Mouse (Mus musculus): ENCODE results near the gene Cdc37. TPM values are rescaled to one million over a fixed set of nuclear protein-coding genes. Genes with fewer than 3 reads are reported as not detected.

Gene Cdc37
- polyA plus RNA-seq, 1 experiment from 2014 or later = 281 TPM

GRCm38 (mm10) chr9:21136401-21136800 is 13.4 kb downstream of the Cdc37 start:
- DNase-seq (ENCODE audit: low spot score) = peak; percentile 33

DNA sequence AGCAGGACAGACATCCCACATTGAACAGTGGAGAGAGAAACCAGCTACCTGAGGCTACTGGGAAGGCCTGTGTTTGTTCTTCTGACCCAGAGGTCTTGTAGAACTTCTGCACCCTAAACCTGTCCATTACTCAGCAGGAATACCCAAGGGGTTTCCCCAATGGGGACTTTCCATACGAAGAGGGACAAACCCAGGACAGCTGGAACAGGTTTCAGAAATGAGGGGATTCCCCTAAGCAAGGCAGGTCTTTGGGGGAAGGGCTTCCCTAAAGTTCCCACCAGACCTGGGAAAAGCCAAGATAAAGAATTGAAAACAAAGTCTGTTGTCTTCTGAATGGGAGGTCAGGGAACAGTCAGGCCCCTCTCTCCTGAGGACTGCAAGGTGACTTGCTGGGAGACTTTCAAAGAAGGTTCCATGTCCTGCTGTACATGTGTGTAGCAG is 13.8 kb downstream of the Cdc37 start:
- DNase-seq (ENCODE audit: low spot score) = no peak

GRCm38 (mm10) chr9:21135329-21135890 is 14.4 kb downstream of the Cdc37 start:
- no peak for DNase-seq (ENCODE audit: low spot score)

DNA sequence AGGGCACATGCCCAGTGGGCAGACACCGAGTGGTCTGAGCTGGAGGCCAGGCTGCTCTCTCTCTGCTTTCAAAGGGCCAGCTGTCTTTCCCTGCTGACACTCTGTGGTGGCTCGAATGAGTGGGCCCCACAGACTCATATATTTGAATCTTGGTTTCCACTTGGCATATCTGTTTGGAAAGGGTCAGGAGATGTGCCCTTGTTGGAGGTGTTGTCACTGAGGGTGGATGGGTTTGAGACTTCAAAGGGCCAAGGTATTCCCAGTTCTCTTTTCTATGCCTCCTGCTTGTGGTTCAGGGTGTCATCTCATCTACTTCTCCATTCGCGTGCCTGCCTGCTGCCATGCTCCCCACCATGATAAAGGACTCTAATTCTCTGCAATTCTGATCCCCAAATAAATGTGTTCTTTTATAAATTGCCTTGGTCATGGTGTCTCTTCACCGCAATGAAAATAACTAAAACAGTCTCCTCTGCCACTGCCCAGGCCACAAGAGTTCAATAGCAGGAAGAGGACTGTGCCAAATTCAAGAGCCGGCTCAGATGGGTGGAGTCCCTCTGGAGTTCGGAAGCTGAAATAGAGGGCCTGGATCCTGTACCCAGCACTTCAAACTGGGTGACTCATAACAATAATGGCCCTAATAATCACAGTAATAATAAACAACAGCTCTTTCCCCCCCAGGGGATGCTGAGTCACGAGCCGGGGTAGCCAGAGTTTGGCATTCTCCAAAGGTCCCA is 15.0 kb downstream of the Cdc37 start:
- DNase-seq (ENCODE audit: low spot score) = no peak

- DNase-seq (ENCODE audit: low spot score) = peak; percentile 75
Measured at GRCm38 (mm10) chr9:21133064-21133707, 16.6 kb downstream of the Cdc37 start.

DNA sequence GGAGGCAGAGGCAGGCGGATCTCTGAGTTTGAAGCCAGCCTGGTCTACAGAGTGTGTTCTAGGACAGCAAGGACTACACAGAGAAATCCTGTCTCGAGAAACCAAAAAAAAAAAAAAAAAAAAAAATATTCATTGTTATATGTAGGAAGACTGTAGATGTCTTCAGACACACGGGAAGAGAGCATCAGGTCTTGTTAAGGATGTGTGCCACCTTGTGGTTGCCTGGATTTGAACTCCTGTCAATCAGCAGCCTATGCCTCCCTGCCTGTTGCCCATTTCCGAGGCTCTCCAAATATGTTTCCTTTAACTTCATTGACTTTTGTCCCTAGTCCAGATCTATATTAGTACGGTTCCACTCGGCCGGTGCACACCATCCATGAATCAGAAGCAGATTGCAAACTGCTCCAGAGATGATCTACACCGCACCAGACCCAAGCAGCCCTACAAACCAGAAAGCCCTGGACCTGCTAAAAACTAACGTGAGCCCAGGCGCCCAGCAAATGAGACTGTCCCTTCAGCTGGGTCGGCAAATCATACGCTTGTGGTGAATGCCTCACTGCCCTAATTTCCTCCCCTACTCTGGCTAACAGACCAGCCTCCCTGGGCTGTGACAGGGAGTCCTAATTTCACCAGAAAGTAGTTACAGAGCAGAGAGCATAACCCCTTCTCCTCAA is 17.5 kb downstream of the Cdc37 start:
- peak; percentile 29 for DNase-seq (ENCODE audit: low spot score)

DNA sequence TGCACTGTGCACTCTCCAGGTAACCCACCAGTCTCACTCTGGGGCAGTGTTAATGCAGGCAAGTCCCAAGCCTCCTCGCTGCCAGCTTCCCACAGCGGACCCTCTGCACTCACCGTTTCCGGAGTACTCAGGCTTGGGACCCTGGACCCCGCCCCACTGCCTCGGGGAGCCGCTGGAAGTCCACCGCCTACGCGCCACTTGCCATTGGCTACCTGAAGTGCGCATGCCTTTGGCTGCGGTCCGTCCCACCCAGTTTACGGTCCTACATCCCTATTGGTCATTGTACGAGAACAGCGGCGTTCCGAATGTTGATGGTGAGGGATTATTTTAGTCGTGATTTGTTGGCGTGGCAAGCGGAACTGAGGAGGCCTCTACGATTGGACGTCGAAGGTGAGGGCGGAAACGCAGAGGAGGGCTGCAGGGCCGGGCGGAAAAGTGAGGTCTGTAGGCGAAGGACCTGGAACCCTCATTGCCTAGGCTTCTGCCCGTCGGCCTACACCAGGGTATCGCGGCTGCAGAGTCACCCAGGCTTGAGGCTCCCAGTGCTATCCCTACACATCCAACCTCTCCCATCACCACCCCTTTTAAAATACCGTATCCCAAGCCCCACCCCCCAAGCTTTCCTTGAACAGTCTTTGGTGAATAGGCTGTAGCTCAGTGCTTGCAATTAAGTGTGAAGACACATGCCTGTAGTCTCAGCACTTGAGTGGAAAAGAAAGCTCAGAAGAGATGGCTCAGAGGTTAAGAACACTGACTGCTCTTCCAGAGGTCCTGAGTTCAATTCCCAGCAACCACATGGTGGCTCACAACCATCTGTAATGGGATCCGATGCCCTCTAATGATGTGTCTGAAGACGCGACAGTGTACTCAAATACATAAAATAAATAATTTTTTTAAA is 18.5 kb downstream of the Cdc37 start, which contains the start of gene Tyk2:
Tyk2 (minus strand) TSS at position 185 of the 898 bp plus-strand sequence.
- peak; percentile 88 for DNase-seq (ENCODE audit: low spot score)

DNA sequence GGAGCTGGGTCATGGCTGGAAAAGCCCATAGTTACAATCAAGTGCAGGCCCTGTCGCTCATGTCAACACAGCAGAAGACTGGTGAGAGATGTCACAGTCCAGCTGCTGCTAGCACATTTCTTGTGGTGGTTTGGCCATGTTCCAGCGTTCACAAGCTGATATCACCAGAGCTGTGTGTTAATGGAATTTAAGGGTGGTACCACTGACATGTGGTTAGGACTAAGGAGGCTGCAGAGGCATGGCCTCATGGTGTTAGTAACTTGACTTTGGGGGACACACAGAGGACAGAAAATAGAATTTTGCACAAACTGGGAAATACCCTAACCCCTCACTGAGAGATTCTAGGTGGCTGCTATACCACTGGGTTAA is 23.5 kb downstream of the Cdc37 start:
- DNase-seq (ENCODE audit: low spot score) = no peak

DNA sequence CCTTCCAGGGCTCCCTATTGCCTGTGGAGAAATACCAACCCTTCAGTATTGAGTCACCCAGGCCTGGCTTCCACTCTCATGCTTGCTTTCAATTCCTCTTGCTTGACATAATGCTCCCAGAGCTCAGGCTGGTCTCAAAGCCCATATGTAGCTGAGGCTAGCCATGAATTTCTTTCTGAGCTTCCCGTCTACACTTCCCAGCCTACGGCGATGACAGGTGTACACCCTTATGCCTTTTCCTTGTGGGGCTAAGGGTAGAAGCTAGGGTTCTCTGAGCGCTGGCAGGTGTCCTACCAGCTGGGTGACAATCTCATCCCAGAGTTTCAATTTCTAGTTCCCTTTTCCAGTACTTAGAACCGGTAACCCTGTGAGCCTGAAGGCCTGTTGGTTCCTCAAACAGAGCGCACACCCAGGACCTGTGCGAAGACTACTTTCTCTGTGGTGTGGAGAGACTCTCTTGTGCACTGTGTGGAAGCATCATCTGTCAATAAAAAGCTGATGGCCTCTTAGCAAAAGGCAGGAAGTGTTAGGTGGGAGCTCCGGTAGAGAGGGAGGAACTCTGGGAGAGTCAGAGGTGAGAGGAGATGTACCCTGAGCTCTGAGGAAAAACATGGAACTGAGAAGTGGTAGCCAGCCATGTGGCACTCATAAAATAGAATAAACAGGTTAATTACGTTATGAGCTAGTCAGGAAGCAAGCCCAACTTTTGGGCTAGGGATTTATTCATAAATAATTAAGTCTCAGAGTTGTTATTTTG is 24.1 kb downstream of the Cdc37 start:
- no peak for DNase-seq (ENCODE audit: low spot score)

DNA sequence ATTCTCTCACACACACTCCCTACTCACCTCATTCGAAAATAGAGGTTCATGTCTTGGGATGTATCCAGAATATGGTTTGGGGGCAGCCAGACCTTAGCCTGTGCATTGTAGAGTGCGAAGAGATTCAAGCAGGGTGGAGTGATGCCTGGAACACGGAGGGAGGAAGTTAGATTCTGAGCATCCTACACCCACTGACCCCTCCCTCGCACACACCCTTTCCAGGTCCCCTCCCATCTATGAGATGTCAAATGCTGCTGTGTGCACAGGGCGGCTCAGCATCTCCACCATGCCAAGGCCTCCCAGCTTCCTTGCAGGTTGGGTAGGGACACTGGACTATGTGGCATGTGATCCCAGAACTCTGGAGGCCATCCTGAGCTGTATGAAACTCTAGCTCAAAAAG is 24.9 kb downstream of the Cdc37 start:
- no peak for DNase-seq (ENCODE audit: low spot score)

DNA sequence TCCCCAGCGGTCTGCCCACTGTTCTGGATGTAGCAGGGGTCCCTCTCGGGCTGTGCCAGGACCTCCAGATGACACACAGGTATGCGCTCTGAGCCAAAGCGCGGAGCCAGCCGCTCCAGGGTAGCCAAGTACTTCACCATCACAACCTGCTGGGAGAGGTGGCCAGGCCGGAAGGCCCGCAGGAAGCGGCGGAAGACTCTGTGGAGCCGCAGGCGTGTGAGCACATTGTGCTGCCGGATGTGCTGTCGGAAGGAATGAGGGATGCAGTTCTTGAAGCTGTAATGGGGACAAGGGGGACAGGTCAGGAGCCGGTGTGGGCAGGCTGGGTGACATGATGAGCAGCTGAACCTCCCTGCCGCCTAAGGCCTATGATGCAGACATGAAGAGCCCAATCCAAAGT is 28.3 kb downstream of the Cdc37 start:
- DNase-seq (ENCODE audit: low spot score) = no peak

DNA sequence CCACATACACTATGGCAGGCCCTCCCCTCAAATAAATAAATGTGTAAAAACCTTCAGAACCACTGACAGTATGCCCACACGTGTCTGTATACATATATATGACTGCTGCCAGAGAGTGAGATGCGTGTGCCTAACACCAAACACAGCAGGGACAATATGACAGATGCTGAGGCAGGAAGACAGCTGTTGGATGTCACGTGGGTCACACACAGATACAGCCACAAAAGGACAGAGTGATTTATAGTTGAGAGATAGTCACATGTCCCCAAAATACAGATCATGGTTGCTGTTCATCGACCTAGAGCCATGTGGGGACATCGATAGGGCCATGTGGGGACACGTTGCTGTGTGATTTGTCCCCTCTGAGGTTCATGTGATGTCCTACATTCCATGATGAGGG is 32.7 kb downstream of the Cdc37 start:
- no peak for DNase-seq (ENCODE audit: low spot score)

GRCm38 (mm10) chr9:21115105-21115504 is 34.7 kb downstream of the Cdc37 start:
- DNase-seq (ENCODE audit: low spot score) = no peak

DNA sequence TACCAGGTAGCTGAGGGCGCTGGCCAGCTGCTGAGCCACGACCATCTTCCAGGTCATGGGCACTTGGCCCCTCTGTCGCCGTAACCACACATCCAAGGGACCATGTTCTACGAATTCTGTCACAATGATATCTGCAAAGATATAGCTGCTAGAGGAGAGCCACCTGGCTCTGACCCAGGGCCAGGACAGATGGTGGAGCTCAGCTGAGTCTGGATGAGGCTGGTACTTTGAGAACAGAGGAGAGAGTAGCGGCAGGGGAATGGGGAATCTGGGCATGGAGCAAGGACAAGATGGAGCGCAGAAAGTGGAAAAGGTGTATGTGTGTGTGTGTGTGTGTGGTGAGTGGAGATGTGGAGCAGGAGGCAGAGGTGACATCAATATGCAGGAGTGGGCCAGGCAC is 35.6 kb downstream of the Cdc37 start:
- no peak for DNase-seq (ENCODE audit: low spot score)

GRCm38 (mm10) chr9:21113751-21114150 is 36.0 kb downstream of the Cdc37 start:
- no peak for DNase-seq (ENCODE audit: low spot score)

- no peak for DNase-seq (ENCODE audit: low spot score)
Measured at GRCm38 (mm10) chr9:21107607-21108237, 42.1 kb downstream of the Cdc37 start.

- no peak for DNase-seq (ENCODE audit: low spot score)
Measured at GRCm38 (mm10) chr9:21105760-21106564, 43.8 kb downstream of the Cdc37 start.

- no peak for DNase-seq (ENCODE audit: low spot score)
Measured at GRCm38 (mm10) chr9:21104814-21105213, 45.0 kb downstream of the Cdc37 start.

- no peak for DNase-seq (ENCODE audit: low spot score)
Measured at GRCm38 (mm10) chr9:21102076-21102475, 47.7 kb downstream of the Cdc37 start.

Data from thymus, postnatal 0 days (tissue).